Mouse (Mus musculus) right cerebral cortex, adult 18-20 months (tissue): ENCODE results near the gene Slc45a1.
"Not testable (repeated sequence)": the region's sequence is repeated elsewhere in the genome, so short reads cannot be mapped to it uniquely, and the experiment has no call there.

Experiments used
- DNase-seq: peaks from one replicate; pipeline ENCODE4 v3.0.0; 2022; ENCODE audit warnings: mixed read lengths

Gene Slc45a1

DNA sequence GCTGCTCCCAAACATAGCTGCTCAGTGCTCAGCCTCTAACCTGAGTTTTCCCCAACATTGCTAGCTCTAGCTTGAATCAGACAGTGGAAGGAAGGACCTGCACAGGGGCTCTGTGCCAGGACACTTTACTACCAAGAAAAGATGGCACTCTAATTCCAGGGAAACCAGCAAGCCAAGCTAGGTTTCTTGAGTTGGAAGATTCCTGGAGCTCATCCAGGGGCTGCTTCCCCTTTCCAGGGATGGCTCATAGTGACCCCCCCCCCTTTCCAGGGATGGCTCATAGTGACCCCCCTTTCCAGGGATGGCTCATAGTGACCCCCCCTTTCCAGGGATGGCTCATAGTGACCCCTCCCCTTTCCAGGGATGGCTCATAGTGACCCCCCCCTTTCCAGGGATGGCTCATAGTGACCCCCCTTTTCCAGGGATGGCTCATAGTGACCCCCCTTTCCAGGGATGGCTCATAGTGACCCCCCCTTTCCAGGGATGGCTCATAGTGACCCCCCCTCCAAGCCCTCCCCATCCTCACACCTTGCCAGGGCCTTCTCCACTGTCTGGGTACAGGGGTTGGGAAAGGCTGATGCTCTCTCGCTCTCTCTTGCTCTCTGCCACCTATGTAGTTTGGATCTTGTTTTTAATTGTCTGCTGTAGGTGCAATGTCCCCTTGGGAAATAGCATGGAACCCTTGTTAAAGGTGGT is 48.5 kb downstream of the Slc45a1 start:
- no peak for DNase-seq

- DNase-seq = no peak
These were observed 50.5 kb downstream of the Slc45a1 start for GRCm38 (mm10) chr4:150601489-150601888.

- DNase-seq = not testable (repeated sequence)
These were observed 51.5 kb downstream of the Slc45a1 start for GRCm38 (mm10) chr4:150600503-150600902.

GRCm38 (mm10) chr4:150599119-150599992 is 52.6 kb downstream of the Slc45a1 start:
- no peak for DNase-seq

DNA sequence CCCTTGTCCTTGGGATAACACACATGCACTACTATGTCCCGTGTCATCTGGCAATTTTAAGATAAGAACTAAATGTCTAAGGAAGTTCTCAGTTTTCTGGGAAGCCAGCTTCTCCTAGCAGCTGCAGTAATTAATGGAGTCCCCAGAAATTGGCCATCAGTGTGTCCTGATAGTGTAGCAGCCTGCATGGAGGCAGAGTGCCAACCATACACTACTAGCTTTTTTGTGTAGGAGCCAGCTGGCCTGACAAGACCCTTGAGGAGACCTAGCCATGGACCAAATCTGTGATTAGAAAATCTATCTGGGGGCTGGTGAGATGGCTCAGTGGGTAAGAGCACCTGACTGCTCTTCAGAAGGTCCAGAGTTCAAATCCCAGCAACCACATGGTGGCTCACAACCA is 53.3 kb downstream of the Slc45a1 start:
- no peak for DNase-seq

GRCm38 (mm10) chr4:150595991-150596390 is 56.0 kb downstream of the Slc45a1 start:
- peak; percentile 47 for DNase-seq

GRCm38 (mm10) chr4:150595071-150595470 is 56.9 kb downstream of the Slc45a1 start:
- no peak for DNase-seq

- no peak for DNase-seq
These were observed 57.6 kb downstream of the Slc45a1 start for GRCm38 (mm10) chr4:150594298-150594829.

DNA sequence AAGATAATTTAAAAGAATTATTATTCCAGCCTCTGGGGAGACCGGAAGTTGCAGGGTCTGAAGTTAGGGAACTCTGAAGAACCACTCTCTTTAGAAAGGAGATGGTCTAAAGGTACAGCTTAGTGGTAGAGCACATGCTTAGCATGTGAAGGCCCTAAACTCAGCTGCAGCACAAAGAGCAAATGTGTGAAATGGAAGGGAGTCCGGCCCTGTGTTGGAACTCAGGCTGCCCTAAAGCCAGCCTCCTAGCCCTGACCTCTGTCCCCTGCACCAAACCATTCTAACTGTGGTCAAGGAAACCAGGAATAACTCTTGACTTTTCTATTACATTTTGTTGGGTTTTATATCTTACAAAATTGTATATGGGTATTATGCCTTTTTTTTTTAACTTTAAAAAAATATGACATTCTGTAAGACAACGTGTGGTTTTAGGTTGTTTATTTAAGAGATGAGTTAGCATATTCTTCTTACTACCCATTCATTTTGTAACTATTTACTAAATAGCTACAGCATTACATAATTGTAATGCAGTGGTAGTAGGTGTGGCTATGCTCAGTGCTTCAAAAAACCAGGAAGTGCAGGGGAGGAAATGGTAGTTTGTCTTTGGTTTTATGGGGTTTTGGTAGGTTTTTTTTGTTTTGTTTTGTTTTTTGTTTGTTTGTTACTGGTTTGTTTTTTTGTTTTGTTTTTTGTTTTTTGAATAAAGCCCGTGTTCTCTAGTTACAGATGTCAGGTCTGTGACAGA is 58.3 kb downstream of the Slc45a1 start:
- DNase-seq = no peak

GRCm38 (mm10) chr4:150592087-150592486 is 59.9 kb downstream of the Slc45a1 start:
- no peak for DNase-seq

DNA sequence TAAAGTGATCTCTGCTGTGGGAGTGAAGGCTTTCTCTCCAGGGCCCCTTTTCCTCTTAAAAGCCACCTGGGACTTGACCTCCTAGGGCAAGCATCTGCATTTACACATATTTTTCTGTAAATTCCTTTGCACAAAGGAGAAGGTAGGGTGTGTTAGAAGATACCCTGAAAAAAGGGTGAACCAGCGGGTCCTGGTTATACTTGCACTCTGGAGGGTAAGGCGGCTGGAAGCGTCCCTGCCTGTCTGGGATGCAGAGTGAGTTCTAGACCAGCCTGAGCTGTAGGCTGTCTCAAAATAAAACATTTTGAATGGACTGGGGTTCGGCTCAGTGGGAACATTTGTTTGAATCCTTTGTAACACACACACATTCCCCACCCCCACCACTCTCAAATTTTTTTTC is 60.4 kb downstream of the Slc45a1 start:
- DNase-seq = no peak

- DNase-seq = no peak
These were observed 61.2 kb downstream of the Slc45a1 start for GRCm38 (mm10) chr4:150590621-150591282.

DNA sequence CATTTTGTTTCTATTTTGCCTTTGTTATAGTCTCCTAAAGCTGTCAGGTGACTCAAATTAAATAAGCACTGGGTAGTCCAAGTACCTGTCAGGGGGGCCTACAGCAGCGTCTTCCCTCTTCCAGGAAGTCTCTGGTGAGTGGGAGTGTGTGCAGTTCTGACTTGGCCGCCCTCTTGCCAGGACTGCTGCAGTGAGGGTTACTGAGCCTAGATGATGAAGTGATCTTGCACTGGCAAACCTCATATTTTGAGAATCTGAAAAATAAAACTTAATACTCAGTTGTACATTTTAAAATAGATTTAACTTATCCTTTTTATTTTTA is 63.7 kb downstream of the Slc45a1 start:
- DNase-seq = no peak

GRCm38 (mm10) chr4:150587597-150588299 is 64.2 kb downstream of the Slc45a1 start:
- no peak for DNase-seq

- DNase-seq = no peak
These were observed 65.7 kb downstream of the Slc45a1 start for GRCm38 (mm10) chr4:150586275-150586674.

DNA sequence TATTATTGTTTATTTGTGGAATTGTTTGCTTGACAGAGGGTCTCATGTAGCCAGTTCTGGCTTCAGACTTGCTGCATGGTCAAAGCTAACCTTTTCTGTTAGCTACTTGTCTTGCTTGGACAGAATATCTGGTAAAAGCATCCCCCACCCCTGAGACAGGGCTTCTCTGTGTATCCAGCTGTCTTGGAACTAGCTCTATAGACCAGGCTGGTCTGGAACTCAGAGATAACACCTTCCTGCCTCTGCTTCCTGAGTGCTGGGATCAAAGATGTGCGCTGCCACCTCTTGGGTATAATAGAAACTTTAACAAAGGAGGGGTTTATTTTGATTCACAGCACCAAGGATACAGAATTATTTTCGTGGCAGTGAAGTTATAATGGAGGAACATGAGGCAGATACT is 66.2 kb downstream of the Slc45a1 start:
- DNase-seq = no peak

GRCm38 (mm10) chr4:150583777-150584135 is 68.2 kb downstream of the Slc45a1 start:
- DNase-seq = no peak

GRCm38 (mm10) chr4:150582966-150583776 is 68.8 kb downstream of the Slc45a1 start:
- DNase-seq = peak; percentile 79

- peak; percentile 68 for DNase-seq
These were observed 69.8 kb downstream of the Slc45a1 start for GRCm38 (mm10) chr4:150581931-150582723.
